Mouse (Mus musculus) gastrocnemius, adult 18-20 months (tissue): ENCODE results near the gene Dazl. TPM values are rescaled to one million over a fixed set of nuclear protein-coding genes. Genes with fewer than 3 reads are reported as not detected.

ENCODE experiments used
- DNase-seq: peaks from one replicate; pipeline ENCODE4 v3.0.0; 2021; ENCODE audit warnings: low spot score
- long read RNA-seq, 2 experiments: library from polyadenylated mRNA; stranded (forward); transcript quantifications; one replicate each; pipeline ENCODE4 v2.0.0; 2021
- total RNA-seq, 2 experiments: library from RNA; stranded (reverse); gene quantifications; 2 replicates each; pipeline ENCODE4 v1.2.3; 2021

Gene Dazl
- under 1 TPM; 0.16 to 0.21 TPM for total RNA-seq
- long read RNA-seq, experiment 1, partial matches to known transcripts = 0 of 1 reads
- long read RNA-seq, experiment 1, other reads (novel, unspliced or antisense) = 0 of 1 reads
- long read RNA-seq, experiment 2 = 0 reads

DNA sequence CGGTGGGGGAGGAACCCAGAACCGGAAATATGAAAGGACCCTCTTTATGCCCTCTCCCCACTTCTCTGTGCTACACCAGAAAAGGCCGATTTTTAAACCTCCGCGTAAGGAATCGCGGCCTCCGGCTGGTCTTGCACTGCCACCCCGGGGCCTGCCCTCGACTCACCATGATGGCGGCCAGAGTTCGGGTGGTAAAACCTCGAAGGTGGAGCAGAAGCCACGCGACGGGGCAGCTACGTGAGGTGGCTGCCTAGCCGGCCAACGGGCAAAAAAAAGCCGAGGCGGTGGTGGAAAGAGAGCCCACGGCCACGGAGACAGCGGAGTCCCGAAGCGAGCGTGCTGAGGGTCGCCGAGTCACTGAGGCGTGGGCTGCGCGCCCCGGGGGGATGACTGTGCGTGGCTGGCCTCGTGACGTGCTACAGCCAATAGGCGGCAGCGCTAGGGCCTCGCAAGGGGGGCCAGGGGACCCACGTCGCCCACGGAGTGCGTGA lies at the start of gene Dazl:
Gene Dazl (minus strand): TSS at position 396 of the 491 bp plus-strand sequence.
- DNase-seq = no peak

- no peak for DNase-seq
These were observed 48.6 kb upstream of the Dazl start for GRCm38 (mm10) chr17:50341850-50342544.

DNA sequence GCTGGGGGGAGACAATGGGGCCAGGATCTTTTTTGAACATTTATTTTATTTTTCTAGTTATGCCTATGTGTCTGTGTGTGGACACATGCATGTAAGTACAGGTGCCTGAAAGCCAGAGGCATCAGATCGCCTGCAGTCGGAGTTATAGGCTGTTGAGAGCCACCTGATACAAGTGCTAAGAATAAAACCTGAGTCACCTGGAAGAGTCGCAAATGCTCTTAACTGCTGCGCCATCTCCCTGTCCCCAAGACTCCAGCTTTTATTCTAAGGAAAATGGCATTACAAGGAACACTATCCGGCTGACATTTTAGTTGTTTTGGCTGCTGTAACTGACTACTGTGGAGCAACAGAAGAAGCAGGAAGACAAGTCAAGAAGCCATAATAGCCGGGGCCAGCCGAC lies 45.5 kb upstream of the Dazl start:
- DNase-seq = peak; percentile 51

GRCm38 (mm10) chr17:50335776-50336175 lies 42.3 kb upstream of the Dazl start:
- DNase-seq = no peak

DNA sequence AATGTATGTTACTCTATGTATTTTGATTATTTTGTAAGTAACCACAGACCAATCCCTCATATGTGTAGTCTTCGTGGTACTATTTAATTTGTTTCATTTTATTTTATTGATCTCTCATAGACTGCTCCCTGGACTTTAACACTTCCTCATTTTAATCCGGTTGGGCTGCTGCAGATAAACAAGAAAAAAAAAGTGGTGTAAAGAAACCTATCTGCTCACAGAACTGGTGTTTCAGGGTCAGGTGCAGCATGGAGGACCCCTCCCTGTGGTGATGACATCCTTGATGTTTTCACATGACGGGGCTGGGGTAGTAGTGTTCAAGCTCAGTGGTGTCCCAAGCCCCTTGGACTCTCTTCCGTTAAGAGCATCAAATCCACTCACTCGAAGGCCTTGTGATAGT lies 41.3 kb upstream of the Dazl start:
- DNase-seq = no peak

GRCm38 (mm10) chr17:50332012-50332300 lies 38.5 kb upstream of the Dazl start:
- no peak for DNase-seq

DNA sequence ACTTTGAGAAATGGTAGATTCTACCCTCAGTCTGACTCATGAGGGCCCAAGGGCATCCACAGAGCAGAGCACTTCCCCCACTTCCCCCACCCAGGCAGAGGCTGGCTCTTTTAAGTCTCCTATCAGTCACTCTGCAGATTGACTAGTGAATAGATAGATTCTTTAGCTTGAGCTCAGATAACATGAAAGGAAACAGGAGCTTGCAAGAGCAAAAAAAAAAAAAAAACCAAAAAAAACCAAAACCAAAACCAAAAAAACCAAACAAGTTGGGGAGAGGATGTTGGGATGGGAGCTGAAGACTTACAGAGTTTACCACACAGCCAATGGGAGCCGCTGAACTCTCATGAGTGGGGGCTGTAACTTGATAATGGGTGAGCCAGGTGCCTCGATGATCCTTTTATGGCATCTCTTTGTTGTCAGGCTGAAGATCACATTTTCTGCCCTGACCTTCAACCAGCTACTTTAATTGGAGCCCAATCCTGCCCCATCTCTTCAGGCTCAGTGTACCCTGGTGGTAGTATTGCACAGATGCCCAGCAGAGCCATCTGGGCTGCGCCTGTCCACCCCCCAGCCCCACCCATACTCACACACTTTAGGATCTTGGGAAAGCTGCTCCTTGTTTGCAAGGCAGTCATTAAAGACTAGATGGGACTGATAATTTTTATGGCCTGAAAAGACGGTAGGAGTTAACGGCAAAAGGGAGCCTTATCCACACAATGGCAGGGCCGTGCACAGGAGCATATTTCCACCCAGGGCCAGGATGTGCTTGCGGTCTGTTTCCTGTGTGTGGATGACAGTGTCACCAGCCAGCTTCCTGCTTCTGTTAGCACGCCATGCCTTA lies 38.0 kb upstream of the Dazl start:
- DNase-seq = no peak

GRCm38 (mm10) chr17:50330245-50330644 lies 36.8 kb upstream of the Dazl start:
- DNase-seq = no peak

DNA sequence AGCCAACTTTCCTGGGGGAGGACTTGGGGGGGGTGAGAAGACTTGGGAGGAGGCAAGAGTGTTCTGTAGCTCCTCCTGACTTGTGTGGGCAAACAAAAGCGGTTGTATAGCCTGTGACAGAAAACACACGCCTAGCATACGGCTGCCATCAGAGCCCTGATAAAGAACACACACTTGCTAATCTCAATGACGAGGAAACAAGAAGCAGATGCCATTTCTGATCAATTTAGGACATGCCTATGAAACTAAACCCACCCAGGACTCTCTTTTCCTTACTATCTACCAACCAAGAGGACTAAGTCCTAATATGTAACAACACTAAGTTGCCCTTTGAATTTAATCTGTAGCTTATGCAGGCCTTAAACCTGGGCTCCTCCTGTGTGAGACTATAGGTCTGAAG lies 31.2 kb upstream of the Dazl start:
- no peak for DNase-seq

DNA sequence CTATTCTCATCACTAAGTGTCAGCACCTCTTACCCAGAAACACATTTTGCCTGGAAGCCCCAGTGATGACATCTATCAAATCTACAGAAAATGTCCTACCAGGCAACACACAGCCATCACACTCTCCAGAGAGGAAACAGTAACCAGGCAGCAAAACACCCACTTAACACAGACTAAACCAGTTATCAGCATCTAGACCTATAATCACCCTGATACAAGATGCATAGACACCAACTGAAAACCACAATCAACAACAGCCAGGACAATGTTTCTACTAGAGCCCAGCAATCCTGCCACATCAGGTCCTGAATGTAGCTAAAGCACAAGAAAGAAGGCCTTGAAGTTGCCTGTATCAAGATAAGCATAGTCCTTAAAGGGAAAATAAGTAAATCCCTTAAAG lies 25.4 kb upstream of the Dazl start:
- no peak for DNase-seq

DNA sequence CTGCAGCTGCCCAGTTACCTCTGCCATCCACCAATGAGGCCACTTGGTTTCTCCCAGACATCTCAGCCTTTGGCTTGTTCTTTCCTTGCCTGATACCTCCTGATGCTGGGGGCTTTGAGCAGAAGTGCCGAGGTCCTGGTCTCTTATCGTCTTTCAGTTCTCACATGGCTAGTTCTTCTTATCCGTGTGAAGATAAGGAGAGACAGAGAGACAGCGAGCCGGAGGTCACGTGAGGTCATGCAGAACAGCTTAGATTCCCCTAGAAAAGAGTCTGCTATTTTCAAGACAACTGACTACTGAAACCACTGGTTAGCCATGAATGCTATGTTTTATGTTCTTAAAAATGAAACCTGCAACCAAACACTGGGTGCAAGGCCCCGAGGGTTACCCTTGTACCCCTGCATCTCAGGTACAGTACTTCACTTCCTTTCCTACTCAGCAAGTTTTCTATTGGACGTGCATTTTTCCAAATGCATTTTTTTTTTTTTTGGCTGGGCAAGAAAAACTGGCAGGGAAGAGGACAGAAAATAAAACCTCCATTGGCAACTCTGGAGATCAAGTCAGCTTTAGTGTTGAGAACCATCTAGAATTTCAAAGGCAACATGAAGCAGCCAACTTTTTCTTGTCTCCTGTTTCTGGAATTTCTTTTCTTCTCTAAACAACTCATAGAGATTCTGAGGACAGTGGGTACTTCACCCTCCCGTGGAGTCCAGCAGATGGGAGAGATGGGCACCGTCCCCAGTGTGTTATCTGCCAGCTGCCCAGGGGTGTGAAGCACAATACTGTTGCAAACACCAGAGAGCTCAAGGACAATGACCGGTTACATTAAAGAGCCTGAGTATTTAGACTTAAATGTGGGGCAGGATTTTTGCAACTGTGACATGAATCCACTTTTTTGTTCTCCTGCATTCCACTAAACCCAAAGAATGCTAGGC lies 23.0 kb upstream of the Dazl start:
- DNase-seq = no peak

GRCm38 (mm10) chr17:50310148-50310802 lies 16.8 kb upstream of the Dazl start:
- no peak for DNase-seq

- no peak for DNase-seq
These were observed 16.2 kb upstream of the Dazl start for GRCm38 (mm10) chr17:50309512-50310072.

- no peak for DNase-seq
These were observed 15.4 kb upstream of the Dazl start for GRCm38 (mm10) chr17:50308880-50309279.

- DNase-seq = no peak
These were observed 14.7 kb upstream of the Dazl start for GRCm38 (mm10) chr17:50308059-50308647.

DNA sequence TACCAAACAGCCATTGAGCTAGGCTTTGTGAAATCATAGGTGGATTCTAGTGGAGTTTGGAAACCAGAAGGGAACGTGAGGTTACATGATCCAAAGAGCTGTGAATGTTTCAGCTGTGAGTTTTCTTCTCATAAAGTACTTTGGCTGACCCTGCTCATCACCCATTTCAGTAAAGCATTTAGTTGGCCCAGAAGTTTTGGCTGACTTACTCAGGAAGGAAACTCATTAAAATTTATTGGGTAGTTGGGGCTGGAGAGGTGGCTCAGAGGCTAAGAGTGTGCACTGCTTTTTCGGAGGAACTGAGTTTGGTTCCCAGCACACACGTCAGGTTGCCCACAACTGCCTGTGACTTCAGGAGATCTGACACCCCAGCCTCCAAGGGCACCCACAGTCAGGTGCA lies 9.4 kb upstream of the Dazl start:
- DNase-seq = no peak

- DNase-seq = no peak
These were observed 6.9 kb upstream of the Dazl start for GRCm38 (mm10) chr17:50300171-50300841.

DNA sequence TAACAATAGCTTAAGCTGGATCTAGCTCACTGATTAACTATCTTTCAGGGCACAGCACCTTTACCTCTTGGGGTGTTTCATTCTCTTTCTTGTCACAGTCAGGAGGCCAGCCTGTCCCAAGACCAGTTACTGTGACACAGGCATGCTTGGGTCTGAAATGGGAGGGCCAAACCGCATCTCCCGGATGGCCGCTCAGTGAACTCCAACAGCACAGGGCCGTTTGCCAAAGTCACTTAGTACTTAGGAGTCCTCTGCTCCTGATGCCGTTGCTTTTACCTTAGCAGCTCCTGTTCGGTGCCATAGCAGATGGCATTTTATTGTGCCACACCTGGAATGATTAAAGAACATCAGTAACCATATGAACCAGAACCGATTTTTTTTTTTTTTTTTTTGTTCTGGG lies 5.4 kb upstream of the Dazl start:
- no peak for DNase-seq

DNA sequence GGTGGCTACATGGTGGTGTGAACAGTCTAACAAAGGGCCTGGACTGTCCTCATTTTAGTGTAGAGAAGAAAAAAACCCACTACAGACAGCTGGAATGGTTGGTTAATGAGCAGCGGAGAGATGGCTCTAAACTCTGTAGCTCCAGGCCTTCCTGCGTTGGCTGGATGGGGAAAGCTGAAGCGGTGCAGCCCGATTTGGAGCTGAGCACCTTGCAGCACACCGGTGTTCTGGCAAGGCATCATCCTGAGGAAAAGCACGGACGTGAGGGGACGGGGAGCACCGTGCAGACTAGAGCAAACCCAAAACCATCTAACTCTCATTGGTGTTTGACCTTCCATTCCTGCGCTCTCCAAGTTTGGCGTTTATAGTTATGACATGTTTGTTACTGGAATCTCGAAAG lies 1.3 kb upstream of the Dazl start:
- no peak for DNase-seq

GRCm38 (mm10) chr17:50292661-50293171 lies 720 bp downstream of the Dazl start:
- peak; percentile 92 for DNase-seq
